Mouse (Mus musculus): ENCODE data around the gene Rbms3.

DNA sequence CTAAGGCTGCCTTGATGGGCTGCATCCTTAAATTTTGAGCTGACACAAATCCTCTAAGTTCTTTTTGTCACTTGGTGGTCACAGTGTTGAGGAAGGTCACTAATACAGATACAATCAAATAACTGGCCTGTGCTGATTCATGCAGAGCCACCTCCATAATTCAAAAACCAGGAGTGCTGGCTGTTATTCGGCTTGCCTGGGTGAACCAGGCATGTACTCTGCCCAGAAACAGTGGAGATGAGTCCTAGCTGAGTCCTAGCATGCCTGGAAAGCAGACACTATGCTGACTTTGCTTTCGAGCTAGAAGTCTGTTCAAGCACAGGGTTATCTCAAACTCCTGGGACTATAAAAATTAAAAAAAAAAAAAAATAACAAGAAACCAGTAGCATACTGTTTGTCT lies 972.6 kb downstream of the Rbms3 start:
- TF ChIP-seq GABPA (IDR thresholded peaks at IDR 0.05; ENCODE audit: insufficient replicate concordance, low read depth, low read length) (no peak), USF1 (IDR thresholded peaks at IDR 0.05; ENCODE audit: low read depth, low read length) (no peak), NELFE (IDR thresholded peaks at IDR 0.05; ENCODE audit: low read depth, low read length) (no peak)
